Mouse (Mus musculus) liver, embryonic 16.5 days (tissue): ENCODE measurements around the gene Tfeb. TPM values are rescaled to one million over a fixed set of nuclear protein-coding genes. Genes with fewer than 3 reads are reported as not detected.

Source experiments
- ATAC-seq: fragments of 200-750 bp; cut with Nextera tagmentation; 2 replicates; pipeline ENCODE4 v1.8.0; 2017; ENCODE audit warnings: low read depth, mild to moderate bottlenecking, moderate number of reproducible peaks, moderate library complexity
- H3K27ac ChIP-seq: fragments of 300-500 bp; sonication (generic); 2 replicates; pipeline ENCODE4 v1.5.1; 2014; ENCODE audit warnings: mild to moderate bottlenecking, low read length
- H3K27me3 ChIP-seq: fragments of 300-500 bp; sonication (generic); 2 replicates; pipeline ENCODE4 v1.6.1; 2014; ENCODE audit warnings: low read depth, low read length, mixed read lengths; ENCODE audit not compliant: control insufficient read depth, insufficient read depth
- H3K36me3 ChIP-seq: fragments of 300-500 bp; sonication (generic); 2 replicates; pipeline ENCODE4 v1.6.1; 2014; ENCODE audit warnings: mild to moderate bottlenecking; ENCODE audit not compliant: control insufficient read depth, insufficient read depth
- H3K4me1 ChIP-seq: fragments of 300-500 bp; sonication (generic); 2 replicates; pipeline ENCODE4 v1.6.1; 2014; ENCODE audit warnings: low read depth, low read length, mixed read lengths; ENCODE audit not compliant: control insufficient read depth
- H3K4me2 ChIP-seq: fragments of 300-500 bp; sonication (generic); 2 replicates; pipeline ENCODE4 v1.6.1; 2014; ENCODE audit warnings: low read depth, low read length, mixed read lengths
- H3K4me3 ChIP-seq: fragments of 300-500 bp; sonication (generic); 2 replicates; pipeline ENCODE4 v1.5.1; 2014; ENCODE audit warnings: low read depth, mild to moderate bottlenecking, low read length
- H3K9ac ChIP-seq: fragments of 300-500 bp; sonication (generic); 2 replicates; pipeline ENCODE4 v1.6.1; 2014; ENCODE audit warnings: low read depth, low read length
- H3K9me3 ChIP-seq: fragments of 300-500 bp; sonication (generic); replicated peaks from 2 replicates; pipeline ENCODE4 v1.6.1; 2016; ENCODE audit warnings: low read length; ENCODE audit not compliant: control insufficient read depth
- WGBS: fragments of 180-500 bp; shearing (Covaris S2); extraction: QIAGEN DNeasy Blood & Tissue Kit; methylation state at CpG from one replicate; pipeline ENCODE4 v1.1.7; 2014; ENCODE audit not compliant: insufficient replicate concordance; 5-methylcytosine and 5-hydroxymethylcytosine counted together
- polyA plus RNA-seq: library from polyadenylated mRNA; unstranded; fragments of >200 nt; fragmentation: Nextera tagmentation; extraction: Ambion mirVana; gene quantifications from 2 replicates; pipeline ENCODE4 v1.2.1, GENCODE M21; 2015

Tfeb gene
- polyA plus RNA-seq, 1 experiment from 2014 or later, result 5.9 TPM

DNA sequence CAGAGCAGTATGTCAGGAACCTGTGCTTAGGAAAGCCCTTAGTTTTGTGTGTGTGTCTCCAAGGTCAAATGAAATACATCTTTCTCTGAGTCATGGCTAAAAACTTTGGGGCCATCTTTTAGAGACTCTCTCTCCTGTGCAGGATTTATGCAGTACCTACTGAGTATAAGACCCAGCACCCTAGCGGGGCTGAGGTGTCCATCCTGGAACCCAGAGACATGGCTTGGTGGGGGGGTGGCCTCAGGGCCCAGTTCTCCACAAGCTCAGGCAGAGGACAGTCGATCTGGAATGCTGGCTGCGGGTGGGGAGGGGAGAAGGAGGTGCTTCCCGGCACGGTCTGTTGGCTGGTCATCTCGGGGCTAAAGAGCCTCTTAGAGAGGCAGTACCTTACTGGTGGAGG lies 19.5 kb downstream of the Tfeb start:
- H3K27me3 ChIP-seq, result no peaks in the 10 kb centered on the region
- no peak overlapping the region for H3K27ac ChIP-seq
- no peak for ATAC-seq
- no peak overlapping the region for H3K4me2 ChIP-seq
- H3K36me3 ChIP-seq, result peaks cover 5% of the 10 kb centered on the region; the same call in 1 of the 2 replicates
- WGBS, result 50% methylated on average over 6 of the region's 6 CpGs
- peaks cover 28% of the 10 kb centered on the region for H3K4me1 ChIP-seq
- no peaks in the 10 kb centered on the region for H3K9me3 ChIP-seq
- no peak overlapping the region for H3K9ac ChIP-seq
- H3K4me3 ChIP-seq, result no peak overlapping the region

- H3K4me3 ChIP-seq, result no peak overlapping the region
- H3K27ac ChIP-seq, result no peak overlapping the region
- peaks cover 28% of the 10 kb centered on the region for H3K4me1 ChIP-seq
- H3K4me2 ChIP-seq, result no peak overlapping the region
- H3K27me3 ChIP-seq, result no peaks in the 10 kb centered on the region
- no peaks in the 10 kb centered on the region for H3K36me3 ChIP-seq
- H3K9ac ChIP-seq, result no peak overlapping the region
- no peak for ATAC-seq
- no peaks in the 10 kb centered on the region for H3K9me3 ChIP-seq
- 69% methylated on average over 7 of the region's 7 CpGs for WGBS
These were observed 20.3 kb downstream of the Tfeb start for GRCm38 (mm10) chr17:47757056-47757610.

DNA sequence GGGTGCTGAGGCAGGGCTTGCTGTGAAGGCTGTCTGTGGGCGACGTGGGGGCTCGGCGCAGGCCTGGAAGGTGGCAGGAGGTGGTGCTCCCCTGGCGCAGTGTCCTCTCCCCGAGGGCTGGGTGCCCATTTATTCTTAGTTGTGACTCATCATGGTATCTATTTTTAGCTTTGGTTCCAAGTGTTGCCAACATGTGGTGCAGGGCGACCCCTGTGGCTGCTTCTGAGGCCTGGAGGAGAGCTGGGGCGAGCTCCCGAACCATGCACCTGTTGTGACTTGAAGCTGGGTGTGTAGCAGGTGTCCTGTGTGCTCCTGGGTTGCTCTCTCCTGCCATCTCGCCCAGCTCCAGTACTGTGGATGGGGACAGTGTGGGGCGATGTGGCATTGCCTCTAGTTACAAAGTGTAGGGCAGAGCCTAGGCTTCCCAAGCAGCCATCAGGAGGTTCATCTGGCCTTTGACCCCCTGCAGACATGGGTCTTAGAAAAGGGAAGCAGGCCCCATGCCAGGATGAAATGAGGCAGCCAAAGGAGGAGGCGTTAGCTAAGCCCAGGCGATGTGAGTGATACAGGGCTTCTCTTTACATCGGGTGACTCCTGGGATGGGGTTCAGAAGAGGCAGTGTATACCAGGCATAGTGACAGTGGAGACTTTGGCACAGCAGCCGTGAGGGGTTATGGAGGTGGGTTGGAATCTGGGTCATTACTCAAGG lies 23.0 kb downstream of the Tfeb start:
- H3K27ac ChIP-seq, result no peak overlapping the region
- ATAC-seq, result no peak
- no peaks in the 10 kb centered on the region for H3K27me3 ChIP-seq
- H3K4me1 ChIP-seq, result peaks cover 13% of the 10 kb centered on the region
- H3K4me2 ChIP-seq, result no peak overlapping the region
- no peak overlapping the region for H3K4me3 ChIP-seq
- no peaks in the 10 kb centered on the region for H3K9me3 ChIP-seq
- no peak overlapping the region for H3K9ac ChIP-seq
- WGBS, result 57% methylated on average over 15 of the region's 15 CpGs
- no peaks in the 10 kb centered on the region for H3K36me3 ChIP-seq

DNA sequence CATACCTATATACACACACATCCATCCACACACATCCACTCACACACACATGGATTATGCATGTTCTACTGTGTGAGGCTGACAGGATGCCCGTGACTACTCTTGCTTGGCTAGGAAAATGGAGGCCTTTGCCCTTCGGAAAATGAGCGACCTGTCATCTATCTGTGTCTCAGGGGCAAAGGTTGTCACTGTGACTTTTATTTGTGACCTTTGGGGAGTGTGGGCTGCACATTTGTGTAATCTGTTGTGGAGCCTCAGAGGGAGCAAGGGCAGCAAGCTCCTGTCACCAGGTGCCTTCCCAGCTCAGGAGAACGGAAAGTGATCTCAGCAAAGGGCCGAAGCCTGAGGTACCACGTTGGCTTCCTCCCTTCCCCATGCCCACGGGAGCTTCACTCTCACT lies 25.2 kb downstream of the Tfeb start:
- Histone ChIP-seq H3K4me1 (peaks cover 12% of the 10 kb centered on the region), H3K4me2 (no peak overlapping the region), H3K27me3 (no peaks in the 10 kb centered on the region), H3K9ac (no peak overlapping the region), H3K9me3 (no peaks in the 10 kb centered on the region), H3K36me3 (no peaks in the 10 kb centered on the region), H3K27ac (peak overlapping the region; percentile 31; the same call in 1 of the 2 replicates), H3K4me3 (no peak overlapping the region)
- 54% methylated on average over 7 of the region's 7 CpGs for WGBS
- peak; percentile 57 for ATAC-seq

DNA sequence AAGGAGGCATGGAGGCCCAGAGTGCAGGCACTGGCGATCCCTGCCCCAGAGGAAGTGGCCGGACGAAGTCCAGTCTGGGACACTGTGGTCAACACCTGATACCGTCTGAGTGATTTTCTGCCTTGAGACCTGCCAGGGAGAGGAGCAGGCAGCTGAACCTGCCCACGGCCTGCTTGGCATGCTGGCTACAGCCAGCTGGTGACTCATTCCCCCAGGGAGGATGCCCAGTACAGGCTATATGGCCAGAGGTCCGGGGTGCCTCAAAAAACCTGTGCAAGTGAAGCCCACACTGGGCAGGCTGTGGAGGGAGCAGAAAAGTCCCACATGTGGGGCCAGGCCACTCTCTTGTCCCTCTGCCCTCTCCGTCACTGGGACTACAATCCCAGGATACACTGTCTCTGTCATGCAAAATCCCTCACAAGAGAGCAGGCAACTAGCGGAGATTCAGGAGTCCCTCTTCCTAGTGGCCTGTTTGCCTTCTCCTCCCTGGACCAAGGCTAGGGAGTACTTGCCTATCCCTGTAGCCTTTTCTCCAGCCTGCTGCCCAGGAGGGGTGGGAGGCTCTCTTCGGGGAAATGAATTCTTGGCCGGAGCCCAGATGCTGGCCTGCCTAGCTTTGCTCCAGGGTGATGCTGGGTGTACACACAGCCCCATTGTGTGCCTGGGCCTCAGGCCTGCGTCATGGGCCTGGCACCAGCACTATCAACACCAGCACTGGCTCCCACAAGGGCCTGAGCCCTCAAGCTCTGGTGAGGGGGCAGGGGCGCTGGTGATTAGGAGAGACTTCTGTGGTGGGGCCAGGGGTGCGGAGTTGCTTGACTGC lies 25.9 kb downstream of the Tfeb start:
- Histone ChIP-seq H3K4me2 (no peak overlapping the region), H3K36me3 (no peaks in the 10 kb centered on the region), H3K9me3 (no peaks in the 10 kb centered on the region), H3K4me1 (peaks cover 19% of the 10 kb centered on the region), H3K9ac (no peak overlapping the region), H3K4me3 (no peak overlapping the region), H3K27me3 (no peaks in the 10 kb centered on the region), H3K27ac (peak overlapping the region; percentile 41; the same call in 1 of the 2 replicates)
- ATAC-seq, result peak; percentile 55; the same call in 1 of the 2 replicates
- WGBS, result 68% methylated on average over 13 of the region's 13 CpGs

- no peak for ATAC-seq
- no peaks in the 10 kb centered on the region for H3K36me3 ChIP-seq
- no peak overlapping the region; the same call in 1 of the 2 replicates for H3K27ac ChIP-seq
These were observed 29.2 kb downstream of the Tfeb start for GRCm38 (mm10) chr17:47765986-47766385.

DNA sequence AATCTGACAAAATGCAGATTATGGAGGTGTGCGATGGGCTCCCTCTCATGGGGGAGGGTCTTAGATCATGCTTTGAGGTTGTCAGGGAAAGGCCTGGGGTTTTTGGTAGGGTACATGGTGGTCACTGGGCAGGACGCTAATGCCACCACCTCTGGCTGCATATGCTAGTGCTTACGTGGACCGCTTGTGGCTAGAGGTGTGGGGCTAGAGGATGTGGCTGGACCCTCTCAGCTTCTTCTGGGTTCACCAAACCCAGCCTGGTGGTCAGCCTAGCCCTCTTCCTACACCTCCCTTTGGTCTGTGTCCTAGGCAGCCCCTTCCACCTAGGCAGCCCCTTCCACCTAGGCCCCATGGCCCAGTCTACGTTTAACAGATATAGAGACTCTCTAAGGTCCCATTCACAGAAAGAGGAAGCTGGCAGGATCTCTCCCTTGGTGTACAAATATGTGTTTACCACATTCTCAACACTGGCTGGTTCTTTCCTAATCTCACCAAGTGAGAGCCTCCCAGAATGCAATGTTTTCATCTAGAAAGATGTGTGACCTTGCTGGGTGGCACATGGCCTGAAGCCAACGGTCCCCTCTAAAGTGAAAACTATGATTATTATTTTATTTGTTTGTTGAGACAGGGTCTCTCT lies 29.7 kb downstream of the Tfeb start:
- H3K9ac ChIP-seq, result no peak overlapping the region
- H3K4me3 ChIP-seq, result no peak overlapping the region
- H3K4me2 ChIP-seq, result no peak overlapping the region
- 67% methylated on average over 6 of the region's 6 CpGs for WGBS
- H3K27me3 ChIP-seq, result no peaks in the 10 kb centered on the region
- H3K36me3 ChIP-seq, result no peaks in the 10 kb centered on the region
- peak overlapping the region; percentile 47 for H3K27ac ChIP-seq
- no peak for ATAC-seq
- no peaks in the 10 kb centered on the region for H3K9me3 ChIP-seq
- H3K4me1 ChIP-seq, result peaks cover 27% of the 10 kb centered on the region

More at GRCm38 (mm10) chr17:47765986-47766385, 29.2 kb downstream of the Tfeb start:
- 47% methylated on average over 4 of the region's 4 CpGs for WGBS
- Histone ChIP-seq H3K4me1 (peaks cover 27% of the 10 kb centered on the region), H3K9me3 (no peaks in the 10 kb centered on the region), H3K27me3 (no peaks in the 10 kb centered on the region), H3K9ac (no peak overlapping the region), H3K4me2 (no peak overlapping the region), H3K4me3 (no peak overlapping the region)

- 37% methylated on average over 2 of the region's 2 CpGs for WGBS
- ATAC-seq, result no peak
- H3K4me3 ChIP-seq, result no peak overlapping the region
- no peak overlapping the region; the same call in 1 of the 2 replicates for H3K4me2 ChIP-seq
- no peaks in the 10 kb centered on the region for H3K36me3 ChIP-seq
- peaks cover 27% of the 10 kb centered on the region for H3K4me1 ChIP-seq
- no peak overlapping the region for H3K9ac ChIP-seq
- no peaks in the 10 kb centered on the region for H3K27me3 ChIP-seq
- H3K27ac ChIP-seq, result peak overlapping the region; percentile 47
- H3K9me3 ChIP-seq, result no peaks in the 10 kb centered on the region
These were observed 30.2 kb downstream of the Tfeb start for GRCm38 (mm10) chr17:47767081-47767455.
